Mouse (Mus musculus) lung, postnatal 0 days (tissue): ENCODE data around the gene Jmjd1c. TPM values are rescaled to one million over a fixed set of nuclear protein-coding genes. Genes with fewer than 3 reads are reported as not detected.

Experiments used
- ATAC-seq: fragments of 200-750 bp; cut with Nextera tagmentation; 2 replicates; pipeline ENCODE4 v1.8.0; 2017; ENCODE audit warnings: moderate library complexity
- DNase-seq: peaks from one replicate; pipeline ENCODE4 v3.0.0-alpha.2; 2016; ENCODE audit warnings: low spot score
- H3K27ac ChIP-seq: fragments of 300-500 bp; sonication (generic); 2 replicates; pipeline ENCODE4 v1.5.1; 2014; ENCODE audit warnings: antibody characterized with exemption, mild to moderate bottlenecking, low read length, mixed read lengths
- H3K27me3 ChIP-seq: fragments of 300-500 bp; sonication (generic); replicated peaks from 2 replicates; pipeline ENCODE4 v1.6.1; 2014; ENCODE audit warnings: low read length, mixed read lengths; ENCODE audit not compliant: insufficient read depth
- H3K36me3 ChIP-seq: fragments of 300-500 bp; sonication (generic); 2 replicates; pipeline ENCODE4 v1.6.1; 2014; ENCODE audit warnings: low read length, mixed read lengths; ENCODE audit not compliant: insufficient read depth
- H3K4me1 ChIP-seq: fragments of 300-500 bp; sonication (generic); 2 replicates; pipeline ENCODE4 v1.6.1; 2014; ENCODE audit warnings: antibody characterized with exemption, low read depth, low read length, mixed read lengths; ENCODE audit not compliant: insufficient read depth
- H3K4me2 ChIP-seq: fragments of 300-500 bp; sonication (generic); replicated peaks from 2 replicates; pipeline ENCODE4 v1.6.1; 2014; ENCODE audit warnings: low read depth, mild to moderate bottlenecking, low read length, moderate library complexity, mixed read lengths
- H3K4me3 ChIP-seq: fragments of 300-500 bp; sonication (generic); 2 replicates; pipeline ENCODE4 v1.5.1; 2014; ENCODE audit warnings: low read depth, low read length
- H3K9ac ChIP-seq: fragments of 300-500 bp; sonication (generic); replicated peaks from 2 replicates; pipeline ENCODE4 v1.6.1; 2014; ENCODE audit warnings: low read depth, mild to moderate bottlenecking
- H3K9me3 ChIP-seq: fragments of 300-500 bp; sonication (generic); 2 replicates; pipeline ENCODE4 v1.6.1; 2016; ENCODE audit warnings: low read length, mixed read lengths
- CTCF ChIP-seq: IDR thresholded peaks from 2 replicates; pipeline ENCODE4 v1.5.1; 2016; ENCODE audit warnings: antibody characterized with exemption, mild to moderate bottlenecking
- EP300 ChIP-seq: IDR thresholded peaks from 2 replicates; pipeline ENCODE4 v1.6.1; 2016; ENCODE audit warnings: antibody characterized with exemption, mild to moderate bottlenecking, control low read depth
- WGBS: fragments of 180-500 bp; shearing (Covaris S2); extraction: QIAGEN DNeasy Blood & Tissue Kit; methylation state at CpG from one replicate; pipeline ENCODE4 v1.1.7; 2014; 5-methylcytosine and 5-hydroxymethylcytosine counted together
- polyA plus RNA-seq: library from polyadenylated mRNA; unstranded; fragments of >200 nt; fragmentation: Nextera tagmentation; extraction: Ambion mirVana; gene quantifications from 2 replicates; pipeline ENCODE4 v1.2.1, GENCODE M21; 2015

Gene Jmjd1c
- polyA plus RNA-seq, 1 experiment from 2014 or later: 43.8 TPM

DNA sequence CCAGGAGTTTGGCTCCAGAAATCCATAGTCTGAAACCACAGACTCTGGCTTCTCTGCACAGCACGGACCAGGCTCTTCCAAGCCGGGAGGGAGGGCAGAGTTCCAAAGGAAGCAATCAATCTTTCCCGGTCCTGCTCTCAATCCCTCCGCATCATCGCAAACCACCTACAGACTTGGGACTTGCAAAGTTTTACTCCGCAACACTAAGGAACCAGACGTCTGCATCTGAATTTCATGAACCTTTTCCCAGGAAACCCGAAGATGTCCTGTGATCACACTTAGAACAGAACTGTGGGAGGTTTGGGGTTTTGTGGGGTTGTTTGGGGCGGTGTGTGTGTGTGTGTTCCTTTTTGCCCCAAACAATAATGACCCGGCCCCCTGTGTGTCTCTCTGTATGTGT is 188.4 kb downstream of the Jmjd1c start:
- Histone ChIP-seq H3K9me3 (no peaks in the 10 kb centered on the region), H3K9ac (peak overlapping the region; percentile 79), H3K4me3 (peak overlapping the region; percentile 82), H3K27me3 (no peaks in the 10 kb centered on the region), H3K4me2 (peak overlapping the region; percentile 90), H3K4me1 (peaks cover 17% of the 10 kb centered on the region; the same call in 1 of the 2 replicates), H3K36me3 (no peaks in the 10 kb centered on the region), H3K27ac (peak overlapping the region; percentile 80)
- WGBS: 1% methylated on average over 10 of the region's 10 CpGs
- TF ChIP-seq CTCF: no peak
- no peak for TF ChIP-seq EP300
- ATAC-seq (no peak), DNase-seq (peak; percentile 65)

GRCm38 (mm10) chr10:67284761-67285175 is 188.8 kb downstream of the Jmjd1c start:
- Histone ChIP-seq H3K36me3 (no peaks in the 10 kb centered on the region), H3K4me3 (peak overlapping the region; percentile 82), H3K27me3 (no peaks in the 10 kb centered on the region), H3K4me1 (peaks cover 17% of the 10 kb centered on the region; the same call in 1 of the 2 replicates), H3K9ac (peak overlapping the region; percentile 79), H3K4me2 (peak overlapping the region; percentile 90), H3K9me3 (no peaks in the 10 kb centered on the region), H3K27ac (peak overlapping the region; percentile 80)
- peak; percentile 49 for ATAC-seq
- TF ChIP-seq CTCF (peak; percentile 47), EP300 (no peak)
- DNase-seq: peak; percentile 41
- under 1% methylated on average over 20 of the region's 41 CpGs for WGBS

- H3K4me1 ChIP-seq: peaks cover 17% of the 10 kb centered on the region; the same call in 1 of the 2 replicates
- no peaks in the 10 kb centered on the region for H3K27me3 ChIP-seq
- DNase-seq (peak; percentile 97), ATAC-seq (peak; percentile 96)
- H3K4me3 ChIP-seq: peak within 1 kb of the TSS; percentile 82
- H3K36me3 ChIP-seq: no peaks in the 10 kb centered on the region
- peak within 1 kb of the TSS; percentile 79 for H3K9ac ChIP-seq
- H3K9me3 ChIP-seq: no peaks in the 10 kb centered on the region
- H3K27ac ChIP-seq: peak within 1 kb of the TSS; percentile 80
- peak within 1 kb of the TSS; percentile 90 for H3K4me2 ChIP-seq
- TF ChIP-seq CTCF (no peak), EP300 (peak; percentile 37; the same call in 1 of the 2 replicates)
- 8% methylated on average over 40 of the region's 52 CpGs for WGBS
Measured at GRCm38 (mm10) chr10:67285176-67285814, 189.4 kb downstream of the Jmjd1c start, which contains the start of gene Nrbf2. TSS of gene Nrbf2 (minus strand) at chr10:67285305.

- Histone ChIP-seq H3K36me3 (no peaks in the 10 kb centered on the region), H3K4me2 (no peak overlapping the region), H3K9me3 (no peaks in the 10 kb centered on the region), H3K27me3 (no peaks in the 10 kb centered on the region), H3K4me1 (peaks cover 11% of the 10 kb centered on the region; the same call in 1 of the 2 replicates), H3K27ac (no peak overlapping the region), H3K9ac (no peak overlapping the region), H3K4me3 (no peak overlapping the region)
- WGBS: 72% methylated on average over 3 of the region's 3 CpGs
- ATAC-seq (no peak), DNase-seq (peak; percentile 34)
- TF ChIP-seq EP300: no peak
- TF ChIP-seq CTCF: no peak
Measured at GRCm38 (mm10) chr10:67287877-67288276, 192.0 kb downstream of the Jmjd1c start.

- Histone ChIP-seq H3K9me3 (no peaks in the 10 kb centered on the region), H3K36me3 (no peaks in the 10 kb centered on the region), H3K4me3 (no peak overlapping the region), H3K27ac (no peak overlapping the region), H3K9ac (no peak overlapping the region), H3K27me3 (no peaks in the 10 kb centered on the region), H3K4me1 (no peaks in the 10 kb centered on the region), H3K4me2 (no peak overlapping the region)
- no peak for DNase-seq
- no peak for ATAC-seq
- TF ChIP-seq CTCF (no peak), EP300 (no peak)
- 68% methylated on average over 4 of the region's 4 CpGs for WGBS
Measured at GRCm38 (mm10) chr10:67290622-67291021, 194.7 kb downstream of the Jmjd1c start.

GRCm38 (mm10) chr10:67291087-67291486 is 195.2 kb downstream of the Jmjd1c start:
- DNase-seq (peak; percentile 15), ATAC-seq (no peak)
- Histone ChIP-seq H3K36me3 (no peaks in the 10 kb centered on the region), H3K4me3 (no peak overlapping the region), H3K27ac (no peak overlapping the region), H3K9ac (no peak overlapping the region), H3K4me2 (no peak overlapping the region), H3K4me1 (no peaks in the 10 kb centered on the region), H3K9me3 (no peaks in the 10 kb centered on the region), H3K27me3 (no peaks in the 10 kb centered on the region)
- WGBS: 35% methylated on average over 8 of the region's 8 CpGs
- TF ChIP-seq EP300 (no peak), CTCF (no peak)
